Mouse (Mus musculus): ENCODE results near the gene Shank2.

Shank2 gene

GRCm38 (mm10) chr7:144102222-144102980, 100.7 kb downstream of the Shank2 start:
- in situ Hi-C loops (cut with MboI; ENCODE audit: low sequenced_read_pairs): no loop called here

GRCm38 (mm10) chr7:144105952-144106351, 104.2 kb downstream of the Shank2 start:
- in situ Hi-C loops (cut with MboI; ENCODE audit: low sequenced_read_pairs): no loop called here

GRCm38 (mm10) chr7:144106352-144107011, 104.8 kb downstream of the Shank2 start:
- in situ Hi-C loops (cut with MboI; ENCODE audit: low sequenced_read_pairs): no loop called here

- in situ Hi-C loops (cut with MboI; ENCODE audit: low sequenced_read_pairs): no loop called here
Measured at GRCm38 (mm10) chr7:144108141-144108540, 106.4 kb downstream of the Shank2 start.

GRCm38 (mm10) chr7:144111026-144111604, 109.4 kb downstream of the Shank2 start:
- in situ Hi-C loops (cut with MboI; ENCODE audit: low sequenced_read_pairs): no loop called here

- in situ Hi-C loops (cut with MboI; ENCODE audit: low sequenced_read_pairs): no loop called here
Measured at GRCm38 (mm10) chr7:144111981-144112380, 110.3 kb downstream of the Shank2 start.

GRCm38 (mm10) chr7:144114230-144114629, 112.5 kb downstream of the Shank2 start:
- in situ Hi-C loops (cut with MboI; ENCODE audit: low sequenced_read_pairs): no loop called here

GRCm38 (mm10) chr7:144119562-144119961, 117.8 kb downstream of the Shank2 start:
- in situ Hi-C loops (cut with MboI; ENCODE audit: low sequenced_read_pairs): no loop called here

GRCm38 (mm10) chr7:144132699-144133387, 131.1 kb downstream of the Shank2 start:
- in situ Hi-C loops (cut with MboI; ENCODE audit: low sequenced_read_pairs): no loop called here

- in situ Hi-C loops (cut with MboI; ENCODE audit: low sequenced_read_pairs): no loop called here
Measured at GRCm38 (mm10) chr7:144133388-144133998, 131.8 kb downstream of the Shank2 start.

GRCm38 (mm10) chr7:144134699-144135098, 133.0 kb downstream of the Shank2 start:
- in situ Hi-C loops (cut with MboI; ENCODE audit: low sequenced_read_pairs): no loop called here

- in situ Hi-C loops (cut with MboI; ENCODE audit: low sequenced_read_pairs): no loop called here
Measured at GRCm38 (mm10) chr7:144137827-144138226, 136.1 kb downstream of the Shank2 start.

GRCm38 (mm10) chr7:144138476-144138875, 136.7 kb downstream of the Shank2 start:
- in situ Hi-C loops (cut with MboI; ENCODE audit: low sequenced_read_pairs): no loop called here

GRCm38 (mm10) chr7:144139691-144140090, 138.0 kb downstream of the Shank2 start:
- in situ Hi-C loops (cut with MboI; ENCODE audit: low sequenced_read_pairs): no loop called here

GRCm38 (mm10) chr7:144140470-144140869, 138.7 kb downstream of the Shank2 start:
- in situ Hi-C loops (cut with MboI; ENCODE audit: low sequenced_read_pairs): no loop called here

- in situ Hi-C loops (cut with MboI; ENCODE audit: low sequenced_read_pairs): no loop called here
Measured at GRCm38 (mm10) chr7:144142036-144142435, 140.3 kb downstream of the Shank2 start.

GRCm38 (mm10) chr7:144143941-144144340, 142.2 kb downstream of the Shank2 start:
- in situ Hi-C loops (cut with MboI; ENCODE audit: low sequenced_read_pairs): no loop called here

GRCm38 (mm10) chr7:144148111-144148510, 146.4 kb downstream of the Shank2 start:
- in situ Hi-C loops (cut with MboI; ENCODE audit: low sequenced_read_pairs): no loop called here

- in situ Hi-C loops (cut with MboI; ENCODE audit: low sequenced_read_pairs): no loop called here
Measured at GRCm38 (mm10) chr7:144153124-144153523, 151.4 kb downstream of the Shank2 start.

- in situ Hi-C loops (cut with MboI; ENCODE audit: low sequenced_read_pairs): no loop called here
Measured at GRCm38 (mm10) chr7:144153682-144154081, 152.0 kb downstream of the Shank2 start.

- in situ Hi-C loops (cut with MboI; ENCODE audit: low sequenced_read_pairs): no loop called here
Measured at GRCm38 (mm10) chr7:144157936-144158335, 156.2 kb downstream of the Shank2 start.

Measured in CH12F3 (cell line).